Mouse (Mus musculus) C2C12 (cell line): ENCODE data around the gene Mrpl12.

Experiments
- CEBPB ChIP-seq: IDR thresholded peaks from one replicate; pipeline ENCODE4 v1.6.1; 2011; ENCODE audit warnings: low read depth, mild to moderate bottlenecking, control low read depth, moderate library complexity
- CTCF ChIP-seq: IDR thresholded peaks from one replicate; pipeline ENCODE4 v1.5.1; 2011; ENCODE audit not compliant: control insufficient read depth, insufficient read depth, insufficient read length
- MAX ChIP-seq: IDR thresholded peaks from one replicate; pipeline ENCODE4 v1.6.1; 2011; ENCODE audit warnings: mild to moderate bottlenecking, control low read depth
- USF1 ChIP-seq: IDR thresholded peaks from one replicate; pipeline ENCODE4 v1.6.1; 2011; ENCODE audit warnings: low read depth, mild to moderate bottlenecking, control low read depth, moderate library complexity

- TF ChIP-seq MAX (no peak), CTCF (no peak), CEBPB (no peak), USF1 (no peak)
Measured at GRCm38 (mm10) chr11:120493911-120494310, 9.5 kb downstream of the Mrpl12 start.
